Mouse (Mus musculus): ENCODE measurements at regions not wholly inside any gene's neighbourhood (a gene's known extent, or its start where the extent isn't known, plus 50 kb on each side); places are given as distances from the start of the nearest gene placed in this dataset.

DNA sequence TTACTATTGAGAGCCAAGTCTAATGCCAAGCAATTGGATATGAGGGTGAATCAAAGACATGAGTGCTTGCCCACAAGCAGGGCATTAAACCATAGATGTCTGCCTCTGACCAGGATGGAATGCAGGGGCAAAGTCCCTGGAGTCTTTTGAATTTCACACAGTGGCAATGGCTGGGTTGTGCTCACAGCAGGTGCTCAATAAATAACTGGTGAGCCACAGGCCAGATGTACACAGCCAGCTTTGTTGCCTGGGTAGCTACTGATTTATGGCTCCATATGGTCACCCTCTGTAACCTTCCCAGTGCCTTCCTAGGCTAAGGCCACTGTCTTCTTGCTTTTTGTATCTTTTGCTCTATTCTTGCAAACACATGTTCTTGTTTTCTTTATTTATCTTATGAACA, 154.3 kb upstream of the Lrrn1 start:
- TF ChIP-seq CTCF (IDR thresholded peaks at IDR 0.05) (no peak), EP300 (IDR thresholded peaks at IDR 0.05) (no peak)
